Mouse (Mus musculus) ES-E14 (cell line): ENCODE measurements around the gene Tlk1. TPM values are rescaled to one million over a fixed set of nuclear protein-coding genes. Genes with fewer than 3 reads are reported as not detected.

Source experiments
- DNase-seq: peaks from one replicate; pipeline ENCODE4 v3.0.0-alpha.2; 2013; ENCODE audit warnings: low read depth, low spot score
- H3K27ac ChIP-seq: 2 replicates; pipeline ENCODE4 v1.5.1; 2012; ENCODE audit warnings: low read depth, mild to moderate bottlenecking, low read length, moderate library complexity, mixed read lengths; ENCODE audit not compliant: poor library complexity, insufficient read depth, severe bottlenecking
- H3K36me3 ChIP-seq: 2 replicates; pipeline ENCODE4 v1.6.1; 2012; ENCODE audit warnings: mild to moderate bottlenecking, low read length, moderate library complexity, mixed read lengths; ENCODE audit not compliant: control insufficient read depth, poor library complexity, insufficient read depth, severe bottlenecking
- H3K4me1 ChIP-seq, 2 experiments: fragments of 150-350 bp in 1 of 2; sonication (generic) in 1 of 2; 2 replicates each; pipeline ENCODE4 v1.6.1; 2012; ENCODE audit warnings: low read length in 2 of 2, mild to moderate bottlenecking in 1 of 2, mixed read lengths in 1 of 2; ENCODE audit not compliant: control insufficient read depth in 2 of 2, insufficient read depth in 2 of 2, poor library complexity in 1 of 2
- H3K4me3 ChIP-seq, 2 experiments: fragments of 150-350 bp in 1 of 2; sonication (generic) in 1 of 2; 2 replicates each; pipeline ENCODE4 v1.5.1; 2012; ENCODE audit warnings: low read length in 2 of 2, low read depth in 1 of 2, mild to moderate bottlenecking in 1 of 2, mixed read lengths in 1 of 2; ENCODE audit not compliant: insufficient read depth in 1 of 2, poor library complexity in 1 of 2, severe bottlenecking in 1 of 2
- H3K9ac ChIP-seq: 2 replicates; pipeline ENCODE4 v1.6.1; 2012; ENCODE audit warnings: low read depth, mild to moderate bottlenecking, low read length, mixed read lengths; ENCODE audit not compliant: poor library complexity, insufficient read depth, severe bottlenecking
- H3K9me3 ChIP-seq: fragments of 150-350 bp; sonication (generic); 2 replicates; pipeline ENCODE4 v1.6.1; 2012; ENCODE audit warnings: low read depth, mild to moderate bottlenecking, low read length; ENCODE audit not compliant: control insufficient read depth, insufficient read depth
- CHD2 ChIP-seq: IDR thresholded peaks from 2 replicates; pipeline ENCODE4 v1.6.1; 2014; ENCODE audit warnings: mild to moderate bottlenecking, low read depth, low read length, inconsistent platforms
- HCFC1 ChIP-seq: IDR thresholded peaks from 2 replicates; pipeline ENCODE4 v1.6.1; 2012; ENCODE audit warnings: low read length, inconsistent platforms, borderline replicate concordance; ENCODE audit not compliant: insufficient read depth
- MAFK ChIP-seq: IDR thresholded peaks from 2 replicates; pipeline ENCODE4 v1.6.1; 2014; ENCODE audit warnings: mild to moderate bottlenecking, low read depth, low read length, inconsistent platforms; ENCODE audit not compliant: insufficient read depth
- ZC3H11A ChIP-seq: IDR thresholded peaks from 2 replicates; pipeline ENCODE4 v1.6.1; 2012; ENCODE audit warnings: low read depth, mild to moderate bottlenecking, inconsistent platforms, low read length, borderline replicate concordance
- ZNF384 ChIP-seq: IDR thresholded peaks from 2 replicates; pipeline ENCODE4 v1.6.1; 2012; ENCODE audit warnings: low read depth, low read length, inconsistent platforms
- in situ Hi-C, 2 experiments: fragments of 600-800 bp; cut with MboI; formaldehyde crosslinking; loops; one replicate each; pipeline ENCODE4 v1.15.1; 2025; ENCODE audit warnings: low sequenced_read_pairs in 2 of 2, inconsistent platforms in 1 of 2; ENCODE audit not compliant: unreplicated experiment in 2 of 2
- total RNA-seq: library from RNA; depleted of rRNA; stranded (reverse); fragments of 300-350 nt; gene quantifications from 2 replicates; pipeline ENCODE4 v1.2.3, GENCODE M21; 2012

Gene Tlk1
- total RNA-seq, 1 experiment = 37.2 TPM

DNA sequence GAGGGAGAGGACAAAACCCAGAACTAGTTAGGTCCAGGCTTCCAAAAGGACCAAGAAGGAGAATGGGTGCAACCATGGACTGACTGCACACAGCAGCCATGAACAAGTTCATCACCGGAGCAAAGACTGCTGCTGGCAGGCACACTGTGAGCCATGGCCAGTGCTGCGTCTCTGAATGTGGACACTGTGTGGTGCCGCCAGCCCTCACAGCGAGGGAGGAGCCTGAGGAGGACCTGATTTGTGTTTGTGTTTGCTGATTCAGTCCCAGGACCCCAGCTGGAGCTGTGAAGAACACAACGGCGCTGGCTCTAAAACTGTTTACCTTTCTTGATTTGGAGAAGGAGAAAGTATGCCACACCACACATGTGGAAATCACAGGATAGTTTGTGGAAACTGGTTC lies 22.9 kb downstream of the Tlk1 start:
- no peaks in the 10 kb centered on the region for H3K9me3 ChIP-seq
- peak overlapping the region in 1 of 2 experiments; percentile 9; a peak in 1 of 4 replicates for H3K4me3 ChIP-seq
- TF ChIP-seq ZNF384 = no peak
- TF ChIP-seq MAFK = no peak
- no peak for TF ChIP-seq CHD2
- TF ChIP-seq HCFC1 = no peak
- no peak for TF ChIP-seq ZC3H11A
- H3K9ac ChIP-seq = peak overlapping the region; percentile 51; the same call in 1 of the 2 replicates
- peaks cover 12% of the 10 kb centered on the region; the same call in 1 of the 2 replicates for H3K36me3 ChIP-seq
- no peak overlapping the region; the same call in 1 of the 2 replicates for H3K27ac ChIP-seq
- peaks cover 19 to 20% of the 10 kb centered on the region in 2 experiments for H3K4me1 ChIP-seq
- DNase-seq = no peak
- in situ Hi-C loops = no loop called here

DNA sequence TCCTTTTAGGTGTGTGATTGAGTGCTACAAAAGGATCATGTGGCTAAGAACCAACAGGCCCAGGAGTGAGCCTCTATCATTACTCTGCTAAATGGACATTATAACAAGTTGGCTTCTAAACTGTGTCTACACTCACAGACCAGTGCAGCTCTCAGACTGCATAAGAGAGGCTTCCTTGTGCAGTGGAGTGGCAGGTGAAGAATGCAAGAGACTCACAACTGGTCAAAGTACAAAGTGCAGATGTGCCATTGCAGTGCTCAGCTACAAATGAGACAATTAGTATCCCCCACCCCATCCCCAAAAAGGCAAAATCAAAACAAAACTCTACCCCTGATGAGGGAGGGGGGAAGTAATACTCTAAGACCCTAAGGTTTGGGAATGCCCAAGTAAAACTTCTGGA lies 24.0 kb downstream of the Tlk1 start:
- peaks cover 11 to 18% of the 10 kb centered on the region in 2 experiments for H3K4me1 ChIP-seq
- H3K9ac ChIP-seq = no peak overlapping the region
- H3K9me3 ChIP-seq = no peaks in the 10 kb centered on the region
- peaks cover 12% of the 10 kb centered on the region; the same call in 1 of the 2 replicates for H3K36me3 ChIP-seq
- H3K4me3 ChIP-seq = no peak overlapping the region
- DNase-seq = no peak
- H3K27ac ChIP-seq = no peak overlapping the region
- TF ChIP-seq HCFC1 (no peak), ZNF384 (no peak)
- in situ Hi-C loops = no loop called here

DNA sequence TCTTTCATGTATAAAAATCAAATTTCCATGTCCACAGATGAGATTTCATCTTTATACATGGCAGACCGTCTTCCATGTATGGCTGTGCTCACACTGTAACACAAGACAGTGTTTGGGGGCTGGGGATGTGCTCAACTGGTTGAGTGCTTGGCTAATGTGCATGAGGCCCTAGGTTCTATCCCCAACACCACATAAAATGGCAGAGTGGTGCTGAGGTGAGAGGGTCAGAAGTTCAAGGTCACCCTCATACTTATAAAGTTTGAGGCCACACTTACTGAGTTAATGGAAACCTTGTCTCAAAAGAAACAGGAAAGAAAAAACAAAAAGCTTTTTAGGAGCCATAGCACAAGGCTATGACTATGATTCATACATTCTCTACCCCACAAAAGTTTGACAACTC lies 25.1 kb downstream of the Tlk1 start:
- no peak for DNase-seq
- Histone ChIP-seq H3K4me3 (no peak overlapping the region), H3K4me1 (peaks cover 10 to 16% of the 10 kb centered on the region in 2 experiments), H3K36me3 (peaks cover 12% of the 10 kb centered on the region; the same call in 1 of the 2 replicates), H3K9ac (no peak overlapping the region), H3K9me3 (no peaks in the 10 kb centered on the region), H3K27ac (no peak overlapping the region)
- in situ Hi-C loops = no loop called here
- no peak for TF ChIP-seq HCFC1
- TF ChIP-seq ZC3H11A = no peak
- TF ChIP-seq CHD2 = no peak
- no peak for TF ChIP-seq MAFK
- TF ChIP-seq ZNF384 = no peak

DNA sequence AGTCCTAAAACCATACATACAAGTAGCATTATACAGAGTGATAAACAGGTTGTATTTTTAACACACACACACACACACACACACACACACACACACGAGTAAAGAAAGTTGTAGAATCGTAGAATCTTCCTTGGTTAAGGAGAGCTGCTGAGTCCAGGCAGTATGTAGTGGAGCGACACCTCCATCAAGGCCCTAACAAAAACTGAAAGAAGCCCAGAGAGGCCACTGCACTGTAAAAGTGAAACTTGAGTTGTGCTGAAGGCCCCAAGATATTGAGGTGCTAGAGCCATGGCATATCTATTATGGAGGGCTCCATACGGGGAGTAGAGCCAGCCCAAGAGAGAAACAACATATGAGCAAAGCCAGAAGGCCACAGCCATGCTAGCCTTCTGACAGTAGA lies 32.3 kb downstream of the Tlk1 start:
- in situ Hi-C loops = no loop called here
- peaks cover 3% of the 10 kb centered on the region; the same call in 1 of the 2 replicates for H3K36me3 ChIP-seq
- TF ChIP-seq HCFC1 = no peak
- no peak for TF ChIP-seq ZNF384
- TF ChIP-seq MAFK = no peak
- no peak for TF ChIP-seq ZC3H11A
- TF ChIP-seq CHD2 = no peak
- peaks cover 0 to 2% of the 10 kb centered on the region in 2 experiments; a peak in 1 of 4 replicates for H3K4me1 ChIP-seq
- no peak overlapping the region for H3K9ac ChIP-seq
- no peak for DNase-seq
- H3K27ac ChIP-seq = no peak overlapping the region
- no peak overlapping the region for H3K4me3 ChIP-seq
- H3K9me3 ChIP-seq = no peaks in the 10 kb centered on the region

DNA sequence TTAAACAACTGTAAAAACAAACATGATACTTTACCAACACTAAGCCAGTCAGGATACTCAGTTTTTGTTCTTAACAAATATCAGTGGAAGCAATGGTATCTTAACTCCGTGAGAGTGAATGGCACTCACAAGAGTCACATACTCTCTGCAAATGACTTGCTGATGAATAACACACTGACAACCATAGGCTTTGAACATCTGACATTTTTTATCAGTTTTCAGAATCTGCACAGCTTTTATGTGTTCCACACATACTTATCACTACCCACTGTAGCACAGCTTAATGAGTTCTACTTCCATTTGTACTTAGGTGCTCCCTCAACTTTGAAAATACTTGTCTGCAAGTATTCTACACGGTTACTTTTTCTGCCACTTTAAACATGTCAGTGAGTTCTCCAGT lies 35.3 kb downstream of the Tlk1 start:
- no peak for DNase-seq
- in situ Hi-C loops = no loop called here
- Histone ChIP-seq H3K4me3 (no peak overlapping the region), H3K4me1 (no peaks in the 10 kb centered on the region), H3K36me3 (peaks cover 3% of the 10 kb centered on the region; the same call in 1 of the 2 replicates), H3K9me3 (no peaks in the 10 kb centered on the region), H3K27ac (no peak overlapping the region), H3K9ac (no peak overlapping the region)
- TF ChIP-seq ZC3H11A = no peak
- no peak for TF ChIP-seq ZNF384
- TF ChIP-seq HCFC1 = no peak
- TF ChIP-seq CHD2 = no peak
- no peak for TF ChIP-seq MAFK
